Mouse (Mus musculus): ENCODE data around the gene Acsl6. TPM values are rescaled to one million over a fixed set of nuclear protein-coding genes. Genes with fewer than 3 reads are reported as not detected.
"Not testable (repeated sequence)": the region's sequence is repeated elsewhere in the genome, so short reads cannot be mapped to it uniquely, and the experiment has no call there.

Gene Acsl6
- polyA plus RNA-seq, 1 experiment: not detected

DNA sequence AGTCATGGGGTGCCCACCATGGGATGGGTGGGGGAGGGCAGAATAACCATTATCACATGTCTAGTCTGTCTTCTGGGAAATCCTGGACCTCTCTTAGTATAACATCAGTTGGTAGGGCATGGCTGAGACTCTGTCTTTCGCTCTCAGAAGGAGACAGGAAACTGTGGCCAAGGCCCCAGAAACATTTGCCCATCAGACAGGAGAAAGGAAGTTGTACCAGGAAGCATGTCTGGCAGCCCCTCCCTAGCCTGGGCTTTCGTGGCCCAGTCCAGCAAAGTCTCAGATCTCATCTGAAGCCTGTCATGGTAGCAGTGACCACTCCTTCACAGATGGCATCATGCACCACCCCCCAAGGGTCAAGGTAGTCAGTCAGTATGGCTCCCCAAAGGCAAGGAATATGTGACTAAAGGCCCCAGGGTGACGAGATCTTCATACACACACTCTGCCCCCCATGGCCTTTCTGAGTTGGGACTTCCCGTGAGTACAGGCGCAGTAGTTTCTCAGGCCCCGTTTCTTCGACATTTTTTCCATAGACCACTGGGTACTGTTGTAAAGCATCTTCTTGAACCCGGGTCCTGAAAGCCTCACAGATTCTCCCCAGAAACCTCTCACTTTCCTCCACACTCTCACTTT lies 15.7 kb upstream of the Acsl6 start:
- H3K27ac ChIP-seq (ENCODE audit: insufficient read depth, low read depth, low read length): no peak overlapping the region
- TF ChIP-seq CTCF (IDR thresholded peaks at IDR 0.05; ENCODE audit: low read depth, low read length): no peak
- TF ChIP-seq POLR2A (IDR thresholded peaks at IDR 0.05; ENCODE audit: borderline replicate concordance, low read depth, low read length): no peak
- no peak overlapping the region for H3K4me3 ChIP-seq (ENCODE audit: insufficient read depth, low read length)
- H3K4me1 ChIP-seq (ENCODE audit: control insufficient read depth, insufficient read depth, low read length): no peaks in the 10 kb centered on the region

DNA sequence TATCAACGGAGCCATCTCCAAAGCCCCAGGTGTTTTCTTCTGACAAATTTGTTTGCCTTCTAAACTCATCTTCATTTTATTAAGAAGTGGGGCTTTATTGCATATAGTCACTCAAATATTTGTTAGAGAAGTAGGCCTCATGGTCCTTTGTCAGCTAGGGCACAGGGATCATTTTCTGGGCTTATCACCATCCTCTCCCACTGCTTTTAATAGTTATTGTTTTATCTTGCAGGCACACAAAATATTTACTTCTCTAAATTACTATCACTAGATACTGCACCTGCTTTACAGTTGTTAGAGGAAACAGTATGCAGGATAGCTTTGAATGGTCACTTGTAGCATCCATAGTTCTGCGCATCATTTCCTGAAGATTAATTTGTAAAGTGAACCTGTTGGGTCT lies 11.4 kb upstream of the Acsl6 start:
- no peak for TF ChIP-seq CTCF (IDR thresholded peaks at IDR 0.05; ENCODE audit: low read depth, low read length)
- TF ChIP-seq POLR2A (IDR thresholded peaks at IDR 0.05; ENCODE audit: borderline replicate concordance, low read depth, low read length): no peak
- Histone ChIP-seq H3K4me1 (ENCODE audit: control insufficient read depth, insufficient read depth, low read length) (no peaks in the 10 kb centered on the region), H3K4me3 (ENCODE audit: insufficient read depth, low read length) (no peak overlapping the region), H3K27ac (ENCODE audit: insufficient read depth, low read depth, low read length) (no peak overlapping the region)

DNA sequence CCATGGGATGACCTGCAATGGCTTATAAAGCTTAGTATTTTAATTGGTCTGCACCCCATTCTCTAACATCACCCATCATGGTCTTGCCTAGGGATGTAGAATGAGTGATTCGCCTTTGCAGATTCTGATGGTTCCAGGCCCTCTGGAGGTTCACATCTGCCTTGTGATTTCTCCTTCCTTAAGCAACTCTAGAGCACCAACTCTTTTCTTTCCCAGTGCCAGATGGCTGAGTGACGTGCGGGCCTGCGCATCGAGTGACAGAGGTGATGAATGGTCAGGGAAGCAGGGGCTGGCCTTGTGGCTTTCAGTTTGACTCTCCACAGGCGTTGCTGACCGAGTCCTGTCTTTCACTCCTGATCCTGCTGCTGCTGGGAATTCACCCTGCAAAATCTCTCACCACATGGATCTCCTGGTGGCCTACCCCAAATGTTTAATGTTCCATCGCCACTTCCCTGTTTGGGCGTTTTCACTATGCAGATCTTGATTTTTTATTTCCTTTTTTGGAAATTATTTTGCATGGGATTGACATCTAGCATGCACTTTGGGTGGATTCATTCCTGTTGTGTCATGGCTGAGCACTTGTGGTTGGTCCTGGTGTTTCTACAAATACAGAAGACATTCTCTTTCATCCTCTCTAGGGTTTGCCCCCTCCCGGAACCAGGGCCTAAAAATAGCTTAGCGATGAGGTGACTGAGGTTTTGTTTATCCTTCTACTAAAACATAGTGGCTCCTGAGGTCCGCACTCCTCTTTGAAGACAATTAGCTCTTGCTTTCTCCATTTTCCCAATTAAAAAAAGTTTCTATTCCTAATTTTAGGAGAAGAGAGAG lies 9.4 kb upstream of the Acsl6 start:
- H3K27ac ChIP-seq (ENCODE audit: insufficient read depth, low read depth, low read length): no peak overlapping the region
- no peaks in the 10 kb centered on the region for H3K4me1 ChIP-seq (ENCODE audit: control insufficient read depth, insufficient read depth, low read length)
- TF ChIP-seq POLR2A (IDR thresholded peaks at IDR 0.05; ENCODE audit: borderline replicate concordance, low read depth, low read length): no peak
- no peak for TF ChIP-seq CTCF (IDR thresholded peaks at IDR 0.05; ENCODE audit: low read depth, low read length)
- no peak overlapping the region for H3K4me3 ChIP-seq (ENCODE audit: insufficient read depth, low read length)

- Histone ChIP-seq H3K4me1 (ENCODE audit: control insufficient read depth, insufficient read depth, low read length) (no peaks in the 10 kb centered on the region), H3K27ac (ENCODE audit: insufficient read depth, low read depth, low read length) (no peak overlapping the region), H3K4me3 (ENCODE audit: insufficient read depth, low read length) (no peak overlapping the region)
- TF ChIP-seq POLR2A (IDR thresholded peaks at IDR 0.05; ENCODE audit: borderline replicate concordance, low read depth, low read length): no peak
- no peak for TF ChIP-seq CTCF (IDR thresholded peaks at IDR 0.05; ENCODE audit: low read depth, low read length)
These were observed 7.6 kb upstream of the Acsl6 start for GRCm38 (mm10) chr11:54295971-54296370.

- TF ChIP-seq POLR2A (IDR thresholded peaks at IDR 0.05; ENCODE audit: borderline replicate concordance, low read depth, low read length) (no peak), CTCF (IDR thresholded peaks at IDR 0.05; ENCODE audit: low read depth, low read length) (no peak)
- Histone ChIP-seq H3K27ac (ENCODE audit: insufficient read depth, low read depth, low read length) (no peak overlapping the region), H3K4me1 (ENCODE audit: control insufficient read depth, insufficient read depth, low read length) (no peaks in the 10 kb centered on the region), H3K4me3 (ENCODE audit: insufficient read depth, low read length) (no peak overlapping the region)
These were observed 6.9 kb upstream of the Acsl6 start for GRCm38 (mm10) chr11:54296734-54297133.

DNA sequence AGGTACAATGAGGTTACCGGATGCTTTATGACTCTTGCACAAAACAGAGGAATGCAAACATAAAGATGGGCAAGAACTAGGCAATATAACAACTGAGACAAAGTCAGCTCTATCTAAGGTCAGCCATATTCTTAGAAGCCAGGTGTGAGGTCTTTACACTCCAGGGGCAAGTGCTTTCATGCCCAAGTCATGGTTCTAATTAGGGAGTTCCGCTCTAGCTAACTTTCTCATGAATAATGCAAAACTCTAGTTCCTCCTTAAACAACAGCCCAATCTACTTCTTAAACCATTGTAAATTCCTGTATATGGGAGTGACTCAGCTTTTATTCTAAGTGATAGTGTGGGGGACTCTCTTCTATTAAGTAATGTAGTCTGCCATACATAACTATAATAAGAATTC lies 6.1 kb upstream of the Acsl6 start:
- not testable (repeated sequence) for H3K4me1 ChIP-seq (ENCODE audit: control insufficient read depth, insufficient read depth, low read length); H3K27ac ChIP-seq (ENCODE audit: insufficient read depth, low read depth, low read length); H3K4me3 ChIP-seq (ENCODE audit: insufficient read depth, low read length)

- H3K27ac ChIP-seq (ENCODE audit: insufficient read depth, low read depth, low read length): no peak overlapping the region
- TF ChIP-seq CTCF (IDR thresholded peaks at IDR 0.05; ENCODE audit: low read depth, low read length): no peak
- TF ChIP-seq POLR2A (IDR thresholded peaks at IDR 0.05; ENCODE audit: borderline replicate concordance, low read depth, low read length): no peak
- no peaks in the 10 kb centered on the region for H3K4me1 ChIP-seq (ENCODE audit: control insufficient read depth, insufficient read depth, low read length)
- no peak overlapping the region for H3K4me3 ChIP-seq (ENCODE audit: insufficient read depth, low read length)
These were observed 4.8 kb upstream of the Acsl6 start for GRCm38 (mm10) chr11:54298777-54299176.

- TF ChIP-seq CTCF (IDR thresholded peaks at IDR 0.05; ENCODE audit: low read depth, low read length) (no peak), POLR2A (IDR thresholded peaks at IDR 0.05; ENCODE audit: borderline replicate concordance, low read depth, low read length) (no peak)
- no peak overlapping the region for H3K4me3 ChIP-seq (ENCODE audit: insufficient read depth, low read length)
- H3K27ac ChIP-seq (ENCODE audit: insufficient read depth, low read depth, low read length): no peak overlapping the region
- H3K4me1 ChIP-seq (ENCODE audit: control insufficient read depth, insufficient read depth, low read length): no peaks in the 10 kb centered on the region
These were observed 1.6 kb upstream of the Acsl6 start for GRCm38 (mm10) chr11:54301994-54302393.

DNA sequence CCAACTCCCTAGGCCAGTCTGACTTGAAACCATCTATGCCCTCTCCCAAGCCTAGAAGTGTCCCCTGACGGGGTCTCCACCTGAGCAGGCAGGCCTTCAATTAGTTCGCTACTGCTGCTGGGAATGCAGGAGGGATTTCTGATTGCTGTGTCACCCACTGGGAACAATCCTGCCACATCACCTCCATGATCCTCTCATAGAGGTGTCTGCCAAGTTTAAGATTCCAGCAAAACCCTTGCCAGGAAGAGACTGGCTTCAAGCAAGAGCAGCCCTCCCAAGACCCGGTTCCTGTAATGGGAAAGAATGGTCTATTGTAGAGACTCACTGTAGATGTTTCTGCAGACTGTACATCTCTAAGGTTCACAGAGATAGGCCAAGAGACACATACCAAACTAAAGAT lies 992 bp upstream of the Acsl6 start:
- no peak overlapping the region for H3K27ac ChIP-seq (ENCODE audit: insufficient read depth, low read depth, low read length)
- no peaks in the 10 kb centered on the region for H3K4me1 ChIP-seq (ENCODE audit: control insufficient read depth, insufficient read depth, low read length)
- H3K4me3 ChIP-seq (ENCODE audit: insufficient read depth, low read length): no peak overlapping the region
- TF ChIP-seq CTCF (IDR thresholded peaks at IDR 0.05; ENCODE audit: low read depth, low read length) (no peak), POLR2A (IDR thresholded peaks at IDR 0.05; ENCODE audit: borderline replicate concordance, low read depth, low read length) (no peak)

GRCm38 (mm10) chr11:54303076-54303727 lies 396 bp upstream of the Acsl6 start:
- H3K4me3 ChIP-seq (ENCODE audit: insufficient read depth, low read length): no peak overlapping the region
- no peak overlapping the region for H3K27ac ChIP-seq (ENCODE audit: insufficient read depth, low read depth, low read length)
- no peaks in the 10 kb centered on the region for H3K4me1 ChIP-seq (ENCODE audit: control insufficient read depth, insufficient read depth, low read length)
- TF ChIP-seq CTCF (IDR thresholded peaks at IDR 0.05; ENCODE audit: low read depth, low read length): no peak
- no peak for TF ChIP-seq POLR2A (IDR thresholded peaks at IDR 0.05; ENCODE audit: borderline replicate concordance, low read depth, low read length)

All from bone marrow macrophage, adult 2 months (primary cell).